Mouse (Mus musculus): ENCODE results near the gene Smg9.

DNA sequence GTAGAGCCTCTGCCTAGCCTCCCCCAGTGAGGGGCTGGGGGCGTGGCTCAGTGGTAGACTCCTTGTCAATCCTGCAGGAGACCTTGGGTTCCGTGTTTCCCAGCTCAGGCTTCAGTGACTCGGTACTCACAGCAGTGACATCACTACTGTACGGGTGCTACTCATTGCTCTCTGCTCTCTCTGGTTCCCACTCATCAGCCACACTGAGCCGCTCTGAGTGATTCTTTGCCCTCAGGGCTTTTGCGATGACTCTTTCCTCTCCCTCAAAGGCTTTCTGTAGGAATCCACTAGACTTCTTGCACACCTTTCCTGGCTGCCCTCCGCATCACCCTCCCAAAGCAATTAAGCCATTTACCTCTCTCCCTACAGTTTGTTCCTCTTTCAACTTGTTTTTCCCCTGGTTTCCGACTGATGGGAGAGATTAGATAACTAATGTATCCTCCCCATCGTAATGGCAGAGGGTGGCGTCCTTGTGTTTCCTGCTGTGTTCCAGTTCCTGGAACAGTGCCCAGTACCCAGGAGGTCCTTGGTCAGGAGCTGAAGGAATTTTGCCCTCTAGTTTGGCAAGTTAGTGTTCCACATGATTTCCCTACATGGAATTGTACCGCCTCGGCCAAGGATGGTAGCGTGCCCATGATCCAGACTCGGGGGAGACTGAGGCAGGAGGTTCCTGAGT lies 62.1 kb downstream of the Smg9 start:
- TF ChIP-seq CTCF (conservative IDR thresholded peaks at IDR 0.05; ENCODE audit: insufficient read depth, insufficient read length, low read depth, low read length) (no peak), POLR2A (IDR thresholded peaks at IDR 0.05; ENCODE audit: low read depth, low read length) (no peak)
